Mouse (Mus musculus): ENCODE data around the gene Gcnt4.

The Gcnt4 gene

DNA sequence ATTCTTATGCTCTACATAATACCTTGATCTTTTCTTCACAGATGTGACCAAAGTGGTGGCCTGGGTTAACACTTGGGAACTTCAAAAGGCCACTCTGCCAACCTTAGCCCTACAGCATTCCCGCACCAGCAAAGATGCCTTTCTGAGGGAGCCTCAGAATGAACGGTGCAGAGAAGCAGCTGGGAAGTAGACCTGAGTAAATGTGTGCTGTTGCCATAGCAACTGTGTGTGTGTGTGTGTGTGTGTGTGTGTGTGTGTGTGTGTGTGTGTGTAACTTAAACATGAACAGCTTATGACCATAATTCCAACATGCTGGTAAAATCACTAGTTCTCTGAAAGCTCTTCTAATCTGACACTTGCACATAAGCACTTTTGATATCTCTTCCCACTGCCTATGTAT lies 27.4 kb downstream of the Gcnt4 start:
- DNase-seq, result no peak

DNA sequence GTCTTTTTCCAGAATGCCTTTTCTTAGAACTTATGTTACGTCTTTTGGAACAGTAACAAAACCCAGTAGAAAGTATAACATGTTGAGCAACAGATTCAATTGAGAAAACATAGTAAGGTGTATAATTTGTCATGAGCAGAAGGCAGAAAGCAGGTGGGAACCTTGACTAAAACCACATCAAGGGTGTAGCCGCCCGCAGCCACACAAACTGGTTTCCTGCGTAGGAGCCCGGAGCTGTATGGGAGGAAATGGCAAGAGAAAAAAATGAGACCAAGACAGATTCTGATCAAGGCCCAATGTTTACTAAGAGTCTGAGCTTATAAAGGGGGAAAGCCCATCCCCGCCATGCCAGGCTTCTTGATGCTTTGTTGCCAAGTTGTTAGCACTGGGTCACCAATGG lies 32.0 kb downstream of the Gcnt4 start:
- peak; percentile 4 for DNase-seq

DNA sequence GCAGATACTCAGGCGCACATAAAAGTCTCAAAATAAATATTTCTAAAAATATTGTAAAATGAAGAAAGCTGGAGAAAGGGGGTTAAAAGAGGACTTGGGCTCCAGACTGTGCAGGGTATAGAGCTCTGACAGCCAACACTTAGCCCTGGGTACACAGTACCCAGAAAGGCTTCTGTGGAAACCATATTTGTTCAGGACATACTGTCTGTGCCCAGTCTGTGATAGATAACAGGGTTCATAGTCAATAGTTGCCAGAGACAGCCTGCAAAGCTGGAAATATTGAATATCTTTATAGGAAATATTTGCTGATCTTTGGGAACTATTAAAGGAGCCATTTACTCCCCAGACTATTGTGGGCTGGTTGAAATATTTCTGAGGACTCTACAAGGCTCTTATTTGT lies 35.5 kb downstream of the Gcnt4 start:
- DNase-seq, result no peak

DNA sequence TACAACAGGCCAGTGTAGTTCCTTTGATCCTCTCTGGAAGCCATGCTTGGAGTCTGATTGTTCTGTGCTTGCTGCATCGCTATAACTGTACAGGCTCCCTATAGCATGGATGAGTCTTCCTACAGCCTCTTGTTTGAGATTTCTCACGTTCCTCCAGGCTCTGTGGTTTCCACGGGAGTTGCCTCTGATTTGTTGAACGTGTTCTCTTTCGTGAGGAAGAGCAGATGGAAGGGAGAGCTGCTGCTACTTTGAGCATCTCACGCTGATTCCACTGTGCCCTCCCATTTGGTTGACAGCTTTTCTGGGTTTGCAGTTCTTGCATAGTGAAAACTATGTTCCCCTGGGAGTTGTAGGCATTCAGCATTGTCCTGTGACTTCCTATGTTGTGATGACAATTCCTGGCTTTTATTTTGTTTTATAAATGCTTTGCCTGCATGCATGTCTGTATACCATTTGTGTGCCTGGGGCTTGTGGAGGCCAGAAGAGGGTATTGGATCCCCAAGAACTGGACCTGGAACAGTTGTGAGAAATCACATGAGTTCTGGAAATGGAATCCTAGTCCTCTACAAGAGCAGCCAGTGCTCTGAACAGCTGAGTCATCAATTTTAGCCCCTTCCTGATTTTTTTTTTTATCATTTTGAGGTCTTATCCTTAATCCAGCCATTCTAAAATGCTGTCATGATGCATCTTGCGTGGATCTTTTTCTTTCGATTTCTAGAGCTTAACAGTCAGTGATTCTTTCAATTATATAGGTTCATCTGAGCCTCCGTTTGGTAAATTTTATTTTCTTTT lies 37.1 kb downstream of the Gcnt4 start:
- no peak for DNase-seq

DNA sequence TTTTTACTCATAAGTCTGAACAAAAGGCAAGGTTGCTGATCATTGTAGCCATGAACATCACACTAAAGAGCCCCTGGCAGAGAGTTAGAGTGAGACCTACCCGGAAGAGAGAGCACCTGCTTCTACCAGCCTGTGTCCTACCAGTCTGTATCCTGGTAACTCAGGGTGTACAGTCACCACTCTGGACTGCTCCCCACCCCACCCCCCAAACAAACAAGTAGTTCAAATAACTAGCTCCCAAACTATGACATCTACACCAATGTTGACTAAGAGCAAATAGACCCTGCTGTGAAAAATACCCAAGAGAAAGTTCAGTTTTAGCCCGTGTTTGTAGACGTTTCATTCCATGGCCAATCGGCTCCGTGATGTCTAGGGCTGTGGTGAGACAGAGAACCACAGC lies 38.3 kb downstream of the Gcnt4 start:
- DNase-seq, result no peak

DNA sequence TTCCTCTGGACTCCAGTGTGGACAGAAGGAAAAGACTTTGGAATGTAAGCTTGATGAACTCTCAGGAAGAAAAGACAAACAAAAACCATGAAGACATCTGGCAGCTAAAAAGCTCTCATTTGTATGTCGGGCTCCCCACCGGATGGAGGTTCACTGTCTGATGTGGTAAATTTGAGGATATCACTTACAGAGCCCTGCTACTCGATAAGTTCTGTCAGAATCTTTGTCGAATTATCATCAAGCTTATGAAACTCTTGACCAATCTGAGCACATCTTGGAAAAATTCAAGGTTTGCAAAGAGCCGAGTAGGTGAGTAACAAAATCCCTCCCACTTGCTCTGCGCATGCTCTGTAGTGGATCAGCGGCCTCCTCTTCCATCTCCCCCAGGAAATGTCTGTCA lies 40.5 kb downstream of the Gcnt4 start:
- no peak for DNase-seq

DNA sequence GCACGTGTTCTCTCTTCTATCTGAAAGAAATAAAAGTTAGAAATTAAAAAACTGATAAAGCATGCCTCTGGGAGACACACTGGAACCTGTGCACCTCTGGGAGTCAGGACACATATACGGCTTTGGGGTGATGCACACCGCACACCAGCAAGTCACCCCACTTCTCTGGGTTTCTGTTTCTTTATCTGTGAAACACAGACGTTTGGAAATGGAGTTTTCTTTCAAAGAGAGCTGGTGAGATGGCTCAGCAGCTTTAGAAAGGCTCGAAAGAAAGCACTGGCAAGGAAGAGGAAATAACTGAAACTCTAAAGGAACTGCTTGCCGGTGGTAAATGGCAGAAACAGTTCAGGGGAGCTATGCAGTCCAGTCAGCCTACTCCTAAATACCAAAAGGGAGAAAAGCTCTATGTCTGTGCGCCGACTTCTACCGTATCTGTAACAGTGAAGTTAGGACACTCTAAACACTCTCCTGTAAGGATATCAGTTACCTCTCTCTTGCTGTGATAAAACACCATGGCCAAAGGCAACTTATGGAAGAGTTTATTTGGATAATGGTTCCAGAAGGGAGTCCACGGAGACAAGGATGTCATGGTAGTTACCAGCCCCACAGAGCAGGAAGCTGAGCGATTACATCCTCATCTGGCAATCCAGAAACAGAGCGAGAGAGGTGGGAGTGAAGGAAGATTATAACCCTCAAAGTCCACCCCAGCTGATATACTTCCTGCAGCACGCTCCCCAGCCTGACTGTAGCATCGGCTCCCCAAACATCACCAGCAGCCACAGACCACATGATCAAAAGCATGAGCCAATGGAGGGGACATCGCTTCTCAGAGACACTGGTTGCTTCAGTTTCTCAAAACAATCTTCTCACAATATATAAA lies 42.0 kb downstream of the Gcnt4 start:
- no peak for DNase-seq

DNA sequence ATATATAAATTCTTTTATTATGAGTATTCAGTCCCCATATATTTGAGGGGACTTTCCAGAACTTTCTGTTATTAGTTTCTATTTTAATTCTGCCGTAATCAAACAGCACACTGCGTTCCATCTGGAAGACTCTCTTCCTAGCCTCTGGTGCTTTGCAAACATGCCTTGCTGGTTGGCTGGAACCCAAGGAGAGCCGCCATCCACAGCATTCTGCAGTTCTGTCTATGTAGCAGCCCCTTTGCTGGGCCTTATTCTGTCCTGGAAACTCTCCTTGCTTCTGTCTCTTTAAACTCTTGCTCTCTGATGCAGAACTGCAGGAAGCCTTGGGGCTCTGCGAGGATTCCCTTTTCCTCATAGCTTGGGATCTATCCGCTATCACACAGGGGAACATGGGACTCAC lies 42.6 kb downstream of the Gcnt4 start:
- no peak for DNase-seq

DNA sequence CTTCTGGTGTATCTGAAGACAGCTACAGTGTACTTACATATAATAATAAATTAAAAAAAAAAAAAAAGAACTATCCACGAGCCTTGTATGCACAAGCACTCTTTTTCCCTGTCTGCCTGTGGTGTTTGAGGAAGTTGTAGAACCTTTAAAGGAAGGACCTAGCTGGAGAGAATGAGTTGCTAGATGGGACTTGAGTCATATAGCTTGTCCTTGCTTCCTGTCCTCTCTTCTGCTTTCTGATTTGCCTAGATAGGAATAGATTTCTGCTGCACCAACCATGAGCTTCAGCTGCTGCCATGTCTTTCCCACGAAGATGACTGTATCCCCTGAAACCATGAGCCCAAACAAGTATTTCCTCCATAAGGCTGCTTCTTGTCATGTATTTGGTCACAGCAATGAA lies 43.3 kb downstream of the Gcnt4 start:
- no peak for DNase-seq

DNA sequence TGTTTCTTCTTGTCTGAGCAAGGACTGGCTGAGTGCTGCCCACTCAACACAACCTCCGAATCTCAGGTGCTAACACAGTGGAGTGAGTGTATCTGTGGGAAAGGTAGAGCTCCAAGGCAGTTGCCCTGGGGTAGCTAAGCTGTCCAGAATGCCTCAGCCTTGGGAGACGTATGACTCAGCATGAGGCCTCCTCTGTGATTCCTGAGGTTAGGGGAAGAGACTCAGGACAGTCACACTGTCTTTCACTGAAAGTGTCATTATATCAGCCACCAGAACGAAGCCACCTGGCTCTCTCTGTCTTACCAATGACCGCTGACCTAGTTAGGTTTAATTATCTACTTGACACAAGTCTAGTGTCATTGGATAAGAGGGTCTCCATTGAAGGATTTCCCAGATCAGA lies 46.6 kb downstream of the Gcnt4 start:
- no peak for DNase-seq

DNA sequence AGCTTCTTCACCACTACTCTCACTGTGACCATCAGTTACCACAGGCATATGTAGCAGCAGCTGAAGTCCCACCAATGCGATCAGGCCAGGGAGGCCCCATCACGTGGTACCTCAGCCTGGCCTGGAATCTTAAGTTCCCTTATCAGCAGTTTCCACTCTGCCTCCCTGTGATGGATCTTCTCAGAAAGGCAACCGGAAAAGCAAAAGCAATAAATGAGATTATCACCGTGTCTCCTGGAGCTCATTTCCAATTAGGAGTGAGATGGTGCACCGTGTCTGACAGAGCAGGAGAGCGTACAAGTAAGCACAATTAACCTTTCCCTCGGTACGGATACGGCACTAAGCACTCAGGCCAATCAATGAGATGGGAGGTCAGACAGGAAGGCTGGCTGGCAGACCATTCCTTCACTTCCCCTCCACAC lies 47.4 kb downstream of the Gcnt4 start:
- DNase-seq, result no peak

DNA sequence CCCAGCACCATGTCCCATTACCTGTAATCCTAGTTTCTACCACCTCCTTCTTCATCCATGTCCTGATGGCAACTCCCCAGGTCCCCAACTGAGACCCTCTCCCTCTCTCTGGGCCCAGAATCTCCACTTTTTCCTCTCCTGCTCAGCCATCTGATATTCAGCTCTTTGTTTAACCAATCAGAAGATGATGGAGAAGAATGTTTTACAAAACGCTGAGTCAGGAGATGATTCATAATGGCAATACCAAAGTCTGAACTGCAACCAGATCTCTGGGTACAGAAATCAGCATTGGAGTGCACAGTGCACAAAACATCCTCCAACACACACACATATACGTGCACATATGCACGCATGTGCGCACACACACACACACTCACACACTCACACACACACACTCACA lies 48.8 kb downstream of the Gcnt4 start:
- no peak for DNase-seq

DNA sequence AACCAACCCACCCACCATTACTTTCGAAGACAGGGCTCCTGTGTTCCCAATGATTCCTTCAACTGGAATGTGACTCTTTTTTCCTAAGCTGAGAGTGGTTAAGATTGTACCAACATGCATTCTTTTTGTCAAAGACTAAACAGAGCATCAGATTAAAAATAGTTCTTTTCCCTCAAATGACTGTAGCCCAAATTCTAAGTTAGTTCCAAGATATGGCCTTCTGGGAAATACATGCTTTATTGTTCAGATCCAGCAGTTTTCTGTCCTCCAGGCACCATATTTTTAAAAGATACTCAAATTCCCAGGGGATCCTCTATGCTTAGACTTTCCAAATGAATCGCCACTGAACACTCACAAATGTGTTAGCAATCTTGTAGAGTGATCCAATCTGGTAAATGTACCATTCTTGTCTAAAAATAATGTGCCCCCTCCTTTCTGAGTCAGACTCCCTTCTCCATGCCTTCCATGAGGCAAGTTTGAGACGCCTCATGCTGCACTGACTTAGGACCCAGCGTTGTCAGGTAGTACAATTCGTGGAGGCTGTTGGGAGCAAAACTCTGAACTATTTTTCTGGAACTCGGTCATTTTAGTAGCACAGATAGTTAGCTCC lies 52.6 kb downstream of the Gcnt4 start:
- no peak for DNase-seq

DNA sequence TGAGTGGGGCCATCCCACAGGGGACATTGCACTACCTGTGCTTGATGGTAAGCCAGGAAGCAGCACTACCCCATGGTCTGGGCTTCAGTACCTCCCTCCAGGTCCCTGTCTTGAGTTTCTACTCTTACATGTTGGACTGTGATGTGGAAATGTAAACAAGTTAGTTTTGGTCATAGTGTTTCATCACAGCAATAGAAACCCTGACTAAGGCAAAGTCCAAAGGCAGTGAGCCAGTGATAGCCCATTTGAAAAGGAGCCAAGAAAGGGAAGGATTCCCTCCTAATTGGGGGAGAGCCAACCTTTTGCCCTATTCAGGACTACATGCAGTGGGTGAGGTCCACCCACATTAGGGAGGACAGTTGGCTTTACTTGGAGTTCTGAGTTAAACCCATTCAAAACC lies 56.1 kb downstream of the Gcnt4 start:
- DNase-seq, result no peak

DNA sequence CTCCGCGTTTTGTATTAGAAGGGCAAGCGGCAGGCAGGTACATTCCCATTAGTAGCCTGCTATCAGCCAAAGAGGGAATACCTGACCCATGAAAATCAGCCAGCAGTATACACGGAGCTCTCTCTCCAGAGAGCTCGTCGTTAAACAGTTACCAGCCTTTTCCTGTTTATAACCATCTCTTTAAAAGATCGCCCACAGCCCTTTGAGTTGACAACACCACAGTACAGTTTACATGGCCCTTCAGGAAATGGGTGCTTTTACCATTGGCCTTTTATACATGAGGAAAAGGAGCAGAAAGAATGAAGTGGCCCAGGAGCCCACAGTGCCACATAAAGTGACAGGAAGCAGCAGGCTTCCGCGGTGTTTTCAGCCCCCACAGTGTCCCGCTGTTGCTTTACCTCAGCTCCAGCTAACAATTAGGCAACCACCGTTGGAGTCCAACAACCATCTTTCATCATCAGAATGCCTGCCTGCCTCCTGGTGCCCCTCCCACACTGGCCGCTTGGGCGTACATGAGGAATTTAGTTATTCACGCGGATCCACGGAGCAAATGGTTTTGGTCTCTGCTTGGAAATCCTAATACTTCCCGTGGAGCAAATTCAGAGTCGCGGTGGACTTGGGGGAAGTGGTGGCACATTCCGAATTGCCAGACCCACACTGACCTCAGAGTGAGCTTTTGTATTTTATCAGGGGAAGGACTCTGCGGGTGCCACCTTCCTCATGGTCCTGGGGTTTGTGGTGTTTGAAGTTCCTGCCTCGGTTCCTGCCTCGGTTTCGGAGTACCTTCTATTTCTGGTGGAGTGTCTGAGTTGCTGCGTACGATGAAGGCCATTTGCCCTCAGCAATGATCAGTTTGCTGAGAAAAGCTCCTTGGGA lies 59.0 kb downstream of the Gcnt4 start:
- DNase-seq, result no peak

DNA sequence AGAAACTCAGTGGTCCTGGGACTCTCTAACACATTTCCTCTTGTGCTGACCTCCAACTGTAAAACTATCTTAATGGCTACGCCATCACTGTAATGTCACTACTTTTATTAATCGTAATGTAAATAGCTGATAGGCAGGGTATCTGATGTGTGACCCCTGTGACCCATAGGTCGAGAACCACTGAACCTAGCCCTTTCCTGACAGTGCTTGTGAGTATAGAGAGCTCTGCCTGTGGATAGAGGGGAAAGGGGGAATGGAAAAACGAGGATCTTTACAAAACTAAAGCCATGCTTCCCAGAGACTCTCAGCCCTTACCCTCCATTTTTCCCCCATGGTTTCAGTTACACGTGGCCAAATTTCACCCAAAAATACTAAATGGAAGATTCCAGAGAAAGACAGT lies 60.2 kb downstream of the Gcnt4 start:
- DNase-seq, result no peak

DNA sequence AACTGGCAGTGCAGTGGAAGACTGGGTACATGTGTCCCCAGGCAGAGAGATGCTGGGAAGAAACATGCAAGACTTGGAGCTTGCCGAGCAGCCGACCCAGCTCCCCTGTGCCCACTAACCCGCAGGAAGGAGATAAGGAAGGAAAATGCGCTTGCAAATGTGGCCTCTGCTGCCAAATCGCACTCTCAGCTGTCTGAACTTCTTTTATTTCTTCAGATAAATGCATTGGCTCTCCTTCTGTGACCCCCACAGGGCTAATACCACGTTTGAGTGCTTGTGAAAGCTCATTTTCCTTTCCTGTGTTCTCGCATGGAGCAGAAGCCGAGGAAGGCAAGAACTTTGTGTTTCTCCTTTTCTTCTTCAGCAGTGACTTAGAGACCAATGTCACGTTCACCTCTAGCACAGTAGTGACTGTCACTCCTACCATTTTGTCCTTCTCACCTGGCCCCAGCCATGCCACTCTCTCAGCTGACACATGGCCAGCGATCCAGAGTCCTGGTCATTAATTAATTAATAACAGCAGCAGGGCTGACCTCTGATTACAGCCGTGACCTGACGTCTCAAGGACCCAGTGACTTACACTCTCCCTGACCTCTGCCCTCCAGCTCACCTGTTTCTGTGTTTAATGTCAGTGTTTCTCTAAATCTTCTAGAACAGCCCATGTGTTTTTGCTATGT lies 61.2 kb downstream of the Gcnt4 start:
- DNase-seq, result no peak

DNA sequence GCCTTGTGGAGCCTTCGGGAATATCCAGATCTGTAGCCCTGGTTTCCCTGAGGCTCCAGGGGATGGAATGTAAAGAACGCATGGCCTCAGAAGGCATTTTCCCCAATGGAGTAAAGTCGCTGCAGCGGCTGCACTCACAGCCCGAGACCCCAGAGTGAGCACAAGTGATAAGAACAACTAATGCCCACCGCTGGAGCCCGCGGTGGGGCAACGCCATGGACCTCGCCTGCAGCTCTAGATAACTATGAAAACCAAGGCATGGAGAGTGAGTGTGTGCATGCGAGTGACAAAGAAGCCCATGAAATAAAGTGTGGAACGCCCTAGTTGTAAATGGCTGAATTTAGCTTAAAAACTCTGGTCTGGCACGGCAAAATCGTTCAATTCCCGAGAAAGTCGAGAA lies 64.6 kb downstream of the Gcnt4 start:
- no peak for DNase-seq

DNA sequence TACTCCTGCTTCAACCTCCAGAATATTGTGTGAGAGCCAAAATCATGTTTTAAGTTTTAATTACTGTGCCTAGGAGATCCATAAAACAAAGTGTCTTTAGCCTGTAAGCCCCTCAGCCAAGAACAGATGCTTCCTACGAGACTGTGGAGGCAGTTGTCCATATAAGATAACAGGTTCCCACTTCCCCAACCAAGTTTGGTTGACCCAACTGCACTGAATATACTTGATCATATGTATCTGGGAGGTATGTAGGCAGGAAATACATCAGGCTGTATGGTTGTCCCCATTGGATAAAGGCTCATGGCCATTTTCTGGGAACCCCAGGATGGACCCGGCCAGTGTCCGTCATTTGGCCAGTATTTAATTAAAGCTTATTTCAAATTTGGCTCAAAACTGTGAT lies 65.6 kb downstream of the Gcnt4 start:
- no peak for DNase-seq

DNA sequence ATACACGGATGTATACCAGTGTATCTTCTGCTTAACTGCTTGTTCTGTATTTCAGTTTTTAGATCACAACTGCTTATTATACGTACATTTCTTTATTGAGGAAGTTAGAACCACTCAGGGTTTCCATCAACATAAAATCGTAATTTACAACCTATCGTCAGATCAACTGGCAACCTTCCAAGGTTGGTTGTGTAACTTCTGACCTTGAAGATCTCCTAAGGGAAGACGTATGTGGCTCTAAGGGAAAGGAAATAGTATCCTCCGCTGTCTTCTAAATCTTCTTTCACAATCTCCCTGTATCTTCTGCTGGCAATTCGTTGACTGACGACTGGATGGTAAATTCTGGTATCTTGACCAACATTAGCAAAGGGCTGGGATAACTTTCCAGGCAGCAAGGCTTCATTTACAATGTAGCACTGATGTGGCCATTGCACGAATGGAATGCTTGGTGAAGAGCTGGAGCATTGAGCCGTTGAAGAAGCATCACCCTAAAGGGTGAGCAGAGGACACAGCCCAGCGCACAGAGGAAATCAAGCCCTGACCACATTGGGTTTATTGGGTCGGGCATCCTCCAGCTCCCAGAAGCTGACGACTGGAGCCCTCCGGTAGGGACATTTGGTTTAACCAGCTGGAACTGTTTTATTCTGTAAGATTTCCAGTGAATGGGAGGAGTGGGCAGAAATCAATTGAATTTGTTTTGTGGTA lies 66.2 kb downstream of the Gcnt4 start:
- DNase-seq, result no peak

DNA sequence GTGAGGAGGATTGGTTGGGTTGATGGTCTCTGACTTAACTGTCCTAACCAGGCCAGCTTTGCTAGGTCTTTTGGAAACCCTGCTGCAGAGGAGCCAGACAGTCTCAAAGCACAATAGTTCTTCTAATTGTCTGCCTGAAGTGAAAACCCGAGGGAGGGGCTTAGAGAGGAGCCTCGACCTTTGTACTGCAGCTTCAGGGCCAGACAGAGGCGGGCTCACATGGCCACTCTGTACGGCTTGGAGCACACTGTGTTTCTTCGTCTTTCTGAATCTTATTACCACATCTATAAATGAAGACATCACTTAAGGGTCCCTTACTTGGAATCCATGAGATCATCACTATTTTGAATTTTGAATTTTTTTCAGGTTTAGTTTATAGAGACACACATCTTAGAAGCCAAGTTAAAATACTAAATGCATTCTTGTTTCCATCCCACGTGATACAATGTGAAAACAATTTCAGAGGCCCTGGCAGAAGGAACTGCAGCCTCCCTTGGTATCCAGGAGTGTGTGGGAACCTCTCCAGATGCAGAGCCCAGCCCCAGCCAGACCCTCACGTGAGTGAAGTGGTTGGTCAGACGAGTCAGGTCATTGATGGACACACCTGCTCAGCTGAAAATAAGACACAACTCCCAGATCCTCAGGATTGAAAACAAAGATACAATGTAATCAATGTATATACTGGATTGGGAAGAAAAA lies 69.0 kb downstream of the Gcnt4 start:
- no peak for DNase-seq
